Mouse (Mus musculus) layer of hippocampus, adult 6 months (tissue): ENCODE data around the gene Cldn34c4. TPM values are rescaled to one million over a fixed set of nuclear protein-coding genes. Genes with fewer than 3 reads are reported as not detected.

Experiments
- long read RNA-seq, 2 experiments: library from polyadenylated mRNA; unstranded; transcript quantifications; one replicate each; pipeline ENCODE4 v2.0.0; 2019 to 2020
- polyA plus RNA-seq: library from polyadenylated mRNA; unstranded; fragments of <200 nt; fragmentation: Nextera tagmentation; gene quantifications from 2 replicates; pipeline ENCODE4 v1.2.3, GENCODE M21; 2021

The Cldn34c4 gene
- not detected in 2 replicates for polyA plus RNA-seq
- long read RNA-seq, experiment 1 = 0 reads
- long read RNA-seq, experiment 2 = 0 reads

GRCm38 (mm10) chrX:127736454-127736853 is at the start of gene Cldn34c4:
Gene Cldn34c4 (minus strand): TSS chrX:127736554.

